Mouse (Mus musculus) liver, embryonic 16.5 days (tissue): ENCODE data around the gene Nr2f2. TPM values are rescaled to one million over a fixed set of nuclear protein-coding genes. Genes with fewer than 3 reads are reported as not detected.

Experiments used
- ATAC-seq: fragments of 200-750 bp; cut with Nextera tagmentation; 2 replicates; pipeline ENCODE4 v1.8.0; 2017; ENCODE audit warnings: low read depth, mild to moderate bottlenecking, moderate number of reproducible peaks, moderate library complexity
- H3K27ac ChIP-seq: fragments of 300-500 bp; sonication (generic); 2 replicates; pipeline ENCODE4 v1.5.1; 2014; ENCODE audit warnings: mild to moderate bottlenecking, low read length
- H3K27me3 ChIP-seq: fragments of 300-500 bp; sonication (generic); 2 replicates; pipeline ENCODE4 v1.6.1; 2014; ENCODE audit warnings: low read depth, low read length, mixed read lengths; ENCODE audit not compliant: control insufficient read depth, insufficient read depth
- H3K36me3 ChIP-seq: fragments of 300-500 bp; sonication (generic); 2 replicates; pipeline ENCODE4 v1.6.1; 2014; ENCODE audit warnings: mild to moderate bottlenecking; ENCODE audit not compliant: control insufficient read depth, insufficient read depth
- H3K4me1 ChIP-seq: fragments of 300-500 bp; sonication (generic); 2 replicates; pipeline ENCODE4 v1.6.1; 2014; ENCODE audit warnings: low read depth, low read length, mixed read lengths; ENCODE audit not compliant: control insufficient read depth
- H3K4me2 ChIP-seq: fragments of 300-500 bp; sonication (generic); 2 replicates; pipeline ENCODE4 v1.6.1; 2014; ENCODE audit warnings: low read depth, low read length, mixed read lengths
- H3K4me3 ChIP-seq: fragments of 300-500 bp; sonication (generic); 2 replicates; pipeline ENCODE4 v1.5.1; 2014; ENCODE audit warnings: low read depth, mild to moderate bottlenecking, low read length
- H3K9ac ChIP-seq: fragments of 300-500 bp; sonication (generic); 2 replicates; pipeline ENCODE4 v1.6.1; 2014; ENCODE audit warnings: low read depth, low read length
- H3K9me3 ChIP-seq: fragments of 300-500 bp; sonication (generic); replicated peaks from 2 replicates; pipeline ENCODE4 v1.6.1; 2016; ENCODE audit warnings: low read length; ENCODE audit not compliant: control insufficient read depth
- WGBS: fragments of 180-500 bp; shearing (Covaris S2); extraction: QIAGEN DNeasy Blood & Tissue Kit; methylation state at CpG from one replicate; pipeline ENCODE4 v1.1.7; 2014; ENCODE audit not compliant: insufficient replicate concordance; 5-methylcytosine and 5-hydroxymethylcytosine counted together
- polyA plus RNA-seq: library from polyadenylated mRNA; unstranded; fragments of >200 nt; fragmentation: Nextera tagmentation; extraction: Ambion mirVana; gene quantifications from 2 replicates; pipeline ENCODE4 v1.2.1, GENCODE M21; 2015

The Nr2f2 gene
- polyA plus RNA-seq, 1 experiment from 2014 or later, result 6.2 TPM

DNA sequence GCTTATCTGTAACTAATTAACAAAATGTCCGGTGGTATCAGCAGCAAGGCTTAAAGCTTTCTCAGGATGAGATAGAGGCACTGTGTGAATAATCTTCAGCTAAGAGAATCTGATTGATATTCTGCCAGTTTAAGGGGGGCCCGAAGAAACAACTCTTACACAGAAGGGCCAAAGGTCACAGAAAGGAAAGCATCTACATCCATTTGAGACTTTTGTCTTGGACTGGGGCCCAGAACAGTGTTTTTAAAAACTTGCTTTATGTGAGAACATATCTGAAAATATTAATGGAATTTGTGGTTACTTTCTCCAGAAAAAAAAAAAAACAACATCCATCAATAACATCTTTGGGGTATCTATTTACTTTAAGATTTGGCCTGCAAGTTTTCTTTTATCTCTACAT lies 38.9 kb upstream of the Nr2f2 start:
- no peaks in the 10 kb centered on the region for H3K9me3 ChIP-seq
- WGBS, result 59% methylated on average over 2 of the region's 2 CpGs

GRCm38 (mm10) chr7:70382828-70383227 lies 16.3 kb upstream of the Nr2f2 start:
- H3K9ac ChIP-seq, result no peak overlapping the region
- ATAC-seq, result no peak
- WGBS, result 63% methylated on average over 4 of the region's 4 CpGs
- no peak overlapping the region for H3K27ac ChIP-seq
- no peaks in the 10 kb centered on the region for H3K4me1 ChIP-seq
- H3K27me3 ChIP-seq, result no peaks in the 10 kb centered on the region
- no peaks in the 10 kb centered on the region for H3K9me3 ChIP-seq
- H3K36me3 ChIP-seq, result no peaks in the 10 kb centered on the region
- no peak overlapping the region for H3K4me3 ChIP-seq
- no peak overlapping the region for H3K4me2 ChIP-seq

More for the DNA sequence above, 38.9 kb upstream of the Nr2f2 start:
- no peak overlapping the region for H3K4me2 ChIP-seq
- H3K27me3 ChIP-seq, result no peaks in the 10 kb centered on the region
- no peak overlapping the region for H3K9ac ChIP-seq
- no peak for ATAC-seq
- no peak overlapping the region for H3K4me3 ChIP-seq
- H3K27ac ChIP-seq, result no peak overlapping the region
- H3K4me1 ChIP-seq, result no peaks in the 10 kb centered on the region
- no peaks in the 10 kb centered on the region for H3K36me3 ChIP-seq

DNA sequence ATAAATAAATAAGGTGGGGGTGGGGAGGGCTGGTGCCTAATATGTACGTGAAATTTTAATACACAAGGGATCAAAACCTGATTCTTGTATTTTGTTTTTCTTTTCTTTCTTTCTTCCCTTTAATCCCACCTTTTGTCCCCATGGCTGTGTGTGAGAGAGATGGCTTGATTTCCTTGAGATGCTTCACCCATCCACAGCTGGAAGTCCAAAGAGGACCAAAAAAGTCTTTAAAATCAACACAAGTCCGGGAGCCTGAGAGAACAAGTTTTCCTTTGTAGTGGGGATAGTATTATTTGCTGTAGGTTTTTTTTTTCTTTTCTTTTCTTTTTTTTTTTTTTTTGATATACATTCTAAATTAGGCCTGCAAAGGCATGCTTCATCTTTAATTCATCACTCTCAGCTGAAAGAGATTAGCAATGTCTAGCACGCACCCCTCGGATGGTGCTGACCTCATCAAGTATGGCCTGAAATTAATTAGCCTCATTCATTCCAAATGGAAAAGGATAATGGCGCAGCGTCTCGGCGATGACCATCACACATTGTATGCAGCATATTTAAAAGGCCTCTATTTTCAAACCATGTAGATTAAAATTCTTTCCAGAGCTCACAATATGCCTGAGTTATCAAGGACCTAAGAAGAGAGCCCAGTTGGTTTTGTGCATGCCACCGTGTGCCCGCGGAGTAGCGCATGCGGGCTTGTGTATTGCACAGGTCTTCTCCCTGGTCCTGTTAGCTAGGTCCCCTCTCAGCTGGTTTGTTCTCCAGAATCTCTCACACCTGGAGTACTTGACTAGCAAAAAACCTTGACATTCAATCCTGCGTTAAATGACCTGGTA lies 15.1 kb upstream of the Nr2f2 start:
- Histone ChIP-seq H3K27me3 (no peaks in the 10 kb centered on the region), H3K9ac (no peak overlapping the region), H3K27ac (no peak overlapping the region), H3K36me3 (no peaks in the 10 kb centered on the region), H3K9me3 (no peaks in the 10 kb centered on the region), H3K4me3 (no peak overlapping the region), H3K4me1 (no peaks in the 10 kb centered on the region), H3K4me2 (no peak overlapping the region)
- 77% methylated on average over 14 of the region's 14 CpGs for WGBS
- no peak for ATAC-seq

DNA sequence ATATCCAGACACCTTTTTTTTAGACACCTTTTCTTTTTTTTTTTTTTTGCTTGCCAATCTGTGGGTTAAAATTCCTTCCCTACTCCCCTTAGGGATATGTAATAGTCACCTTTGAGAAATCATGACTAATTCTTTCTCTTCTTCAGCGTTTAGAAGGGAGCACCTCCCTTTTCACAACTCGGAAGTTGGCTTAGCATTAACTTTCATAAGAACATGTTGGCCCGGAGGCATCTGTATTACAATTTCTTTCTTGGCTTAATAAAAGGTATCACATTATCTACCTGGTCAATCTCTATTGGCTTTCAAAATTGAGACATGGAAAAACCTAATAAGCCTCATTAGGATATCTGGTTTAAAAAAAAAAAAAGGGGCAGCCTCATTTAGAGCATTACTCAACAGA lies 14.4 kb upstream of the Nr2f2 start:
- Histone ChIP-seq H3K4me3 (no peak overlapping the region), H3K36me3 (no peaks in the 10 kb centered on the region), H3K27ac (no peak overlapping the region), H3K4me2 (no peak overlapping the region), H3K4me1 (no peaks in the 10 kb centered on the region), H3K27me3 (no peaks in the 10 kb centered on the region), H3K9me3 (no peaks in the 10 kb centered on the region), H3K9ac (no peak overlapping the region)
- 62% methylated on average over 3 of the region's 3 CpGs for WGBS
- no peak for ATAC-seq

GRCm38 (mm10) chr7:70380246-70380645 lies 13.7 kb upstream of the Nr2f2 start:
- WGBS, result 52% methylated on average over 3 of the region's 3 CpGs
- H3K4me1 ChIP-seq, result no peaks in the 10 kb centered on the region
- ATAC-seq, result no peak

GRCm38 (mm10) chr7:70370552-70371262 lies 4.2 kb upstream of the Nr2f2 start:
- H3K36me3 ChIP-seq, result no peaks in the 10 kb centered on the region
- no peak for ATAC-seq
- no peak overlapping the region for H3K9ac ChIP-seq
- no peaks in the 10 kb centered on the region for H3K9me3 ChIP-seq
- H3K4me2 ChIP-seq, result peak overlapping the region; percentile 47
- H3K27ac ChIP-seq, result no peak overlapping the region
- WGBS, result 3% methylated on average over 18 of the region's 18 CpGs
- peaks cover 49% of the 10 kb centered on the region for H3K27me3 ChIP-seq
- no peak overlapping the region for H3K4me3 ChIP-seq
- no peaks in the 10 kb centered on the region for H3K4me1 ChIP-seq

More at GRCm38 (mm10) chr7:70380246-70380645, 13.7 kb upstream of the Nr2f2 start:
- Histone ChIP-seq H3K4me2 (no peak overlapping the region), H3K27ac (no peak overlapping the region), H3K9me3 (no peaks in the 10 kb centered on the region), H3K27me3 (no peaks in the 10 kb centered on the region), H3K9ac (no peak overlapping the region), H3K36me3 (no peaks in the 10 kb centered on the region), H3K4me3 (no peak overlapping the region)

- Histone ChIP-seq H3K4me2 (peak overlapping the region; percentile 47), H3K4me1 (no peaks in the 10 kb centered on the region), H3K27me3 (peaks cover 56% of the 10 kb centered on the region), H3K9me3 (no peaks in the 10 kb centered on the region), H3K36me3 (no peaks in the 10 kb centered on the region), H3K4me3 (peak overlapping the region; percentile 30), H3K9ac (no peak overlapping the region; the same call in 1 of the 2 replicates), H3K27ac (no peak overlapping the region)
- ATAC-seq, result no peak
- 2% methylated on average over 47 of the region's 47 CpGs for WGBS
Measured at GRCm38 (mm10) chr7:70369731-70370551, 3.4 kb upstream of the Nr2f2 start.

GRCm38 (mm10) chr7:70369061-70369730 lies 2.7 kb upstream of the Nr2f2 start:
- H3K9ac ChIP-seq, result no peak overlapping the region; the same call in 1 of the 2 replicates
- ATAC-seq, result no peak
- peak overlapping the region; percentile 30 for H3K4me3 ChIP-seq
- no peaks in the 10 kb centered on the region for H3K9me3 ChIP-seq
- H3K4me2 ChIP-seq, result peak overlapping the region; percentile 47
- WGBS, result 3% methylated on average over 36 of the region's 37 CpGs
- peaks cover 60% of the 10 kb centered on the region for H3K27me3 ChIP-seq
- no peak overlapping the region for H3K27ac ChIP-seq
- H3K4me1 ChIP-seq, result no peaks in the 10 kb centered on the region
- no peaks in the 10 kb centered on the region for H3K36me3 ChIP-seq
